In the genomic region with DNA sequence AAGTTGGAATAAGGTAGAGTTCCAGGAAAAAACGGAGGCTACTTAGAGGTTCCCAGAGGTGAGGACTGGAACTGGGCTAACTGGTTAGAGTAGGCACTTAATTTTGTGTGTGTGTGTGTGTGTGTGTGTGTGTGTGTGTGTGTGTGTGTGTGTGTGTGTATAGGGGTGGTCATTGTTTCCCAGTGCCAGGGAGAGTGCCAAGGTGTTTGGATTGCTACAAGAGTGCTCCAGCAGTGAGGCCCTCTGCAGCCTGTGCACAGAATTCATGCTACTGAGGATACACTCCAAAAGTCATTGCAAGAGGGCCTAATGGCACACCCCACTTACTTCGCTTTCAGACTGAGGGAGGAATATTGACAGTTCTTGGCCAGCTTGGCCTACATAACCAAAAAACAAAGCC, we compare ENCODE assay signal across 22 mouse cellular contexts. TPM values are rescaled to one million over a fixed set of nuclear protein-coding genes. Genes with fewer than 3 reads are reported as not detected.
"Had no signal": no experiment of that assay in that cellular context is flagged by ENCODE, and none has a peak within 500 bp of the region (broad histone marks: within the 10 kb centered on the region; RNA-seq: fewer than 3 reads in every experiment).

No protein-coding gene starts in this region.

- H3K9me3 ChIP-seq: liver, embryonic 13.5 days; megakaryocyte, embryonic 14.5 days; midbrain, embryonic 10.5 days; midbrain, embryonic 13.5 days; neural tube, embryonic 13.5 days; stomach, embryonic 15.5 days had no signal

- H3K9ac ChIP-seq: liver, embryonic 13.5 days; midbrain, embryonic 13.5 days; neural tube, embryonic 13.5 days; stomach, embryonic 15.5 days had no signal

- H3K36me3 ChIP-seq: liver, embryonic 13.5 days; midbrain, embryonic 10.5 days; stomach, embryonic 15.5 days had no signal

- H3K4me3 ChIP-seq: liver, embryonic 13.5 days; megakaryocyte, embryonic 14.5 days; midbrain, embryonic 10.5 days; midbrain, embryonic 13.5 days; myocyte; neural tube, embryonic 13.5 days; stomach, embryonic 15.5 days had no signal

- ATAC-seq: intestine, postnatal 0 days; midbrain, embryonic 13.5 days; midbrain, embryonic 16.5 days had no signal

- H3K27ac ChIP-seq: kidney, postnatal 0 days; liver, embryonic 13.5 days; midbrain, embryonic 10.5 days; midbrain, embryonic 13.5 days; neural tube, embryonic 13.5 days; stomach, embryonic 15.5 days had no signal

- H3K4me2 ChIP-seq: liver, embryonic 13.5 days; midbrain, embryonic 13.5 days; neural tube, embryonic 13.5 days; stomach, embryonic 15.5 days had no signal

- DNase-seq: kidney, adult 2 months; kidney, postnatal 25 days; liver, embryonic 13.5 days; retina, postnatal 1 day; right cerebral cortex, postnatal 25 days; spleen, adult 18-20 months; thymus, adult 18-20 months; thymus, postnatal 14 days; thymus, postnatal 4 days had no signal

RNA-seq across cellular contexts. Expression of gene Tmem59l, which starts 4.2 kb away (rescaled TPM):
- total RNA-seq: liver, adult 2 months; monocyte, adult 5-6 weeks; neutrophil, adult 5-6 weeks had no signal
- polyA plus RNA-seq: liver, adult 2 months; liver, embryonic 16.5 days had no signal

RNA-seq across cellular contexts. Expression of gene Crlf1, which starts 10.0 kb away (rescaled TPM):
- total RNA-seq: liver, adult 2 months; monocyte, adult 5-6 weeks; neutrophil, adult 5-6 weeks had no signal
- polyA plus RNA-seq: liver, adult 2 months had no signal
